Mouse (Mus musculus) ES-E14 (cell line): ENCODE data around the gene Herc1. TPM values are rescaled to one million over a fixed set of nuclear protein-coding genes. Genes with fewer than 3 reads are reported as not detected.

Source experiments
- DNase-seq: peaks from one replicate; pipeline ENCODE4 v3.0.0-alpha.2; 2013; ENCODE audit warnings: low read depth, low spot score
- H3K27ac ChIP-seq: 2 replicates; pipeline ENCODE4 v1.5.1; 2012; ENCODE audit warnings: low read depth, mild to moderate bottlenecking, low read length, moderate library complexity, mixed read lengths; ENCODE audit not compliant: poor library complexity, insufficient read depth, severe bottlenecking
- H3K36me3 ChIP-seq: 2 replicates; pipeline ENCODE4 v1.6.1; 2012; ENCODE audit warnings: mild to moderate bottlenecking, low read length, moderate library complexity, mixed read lengths; ENCODE audit not compliant: control insufficient read depth, poor library complexity, insufficient read depth, severe bottlenecking
- H3K4me1 ChIP-seq, 2 experiments: fragments of 150-350 bp in 1 of 2; sonication (generic) in 1 of 2; 2 replicates each; pipeline ENCODE4 v1.6.1; 2012; ENCODE audit warnings: low read length in 2 of 2, mild to moderate bottlenecking in 1 of 2, mixed read lengths in 1 of 2; ENCODE audit not compliant: control insufficient read depth in 2 of 2, insufficient read depth in 2 of 2, poor library complexity in 1 of 2
- H3K4me3 ChIP-seq, 2 experiments: fragments of 150-350 bp in 1 of 2; sonication (generic) in 1 of 2; 2 replicates each; pipeline ENCODE4 v1.5.1; 2012; ENCODE audit warnings: low read length in 2 of 2, low read depth in 1 of 2, mild to moderate bottlenecking in 1 of 2, mixed read lengths in 1 of 2; ENCODE audit not compliant: insufficient read depth in 1 of 2, poor library complexity in 1 of 2, severe bottlenecking in 1 of 2
- H3K9ac ChIP-seq: 2 replicates; pipeline ENCODE4 v1.6.1; 2012; ENCODE audit warnings: low read depth, mild to moderate bottlenecking, low read length, mixed read lengths; ENCODE audit not compliant: poor library complexity, insufficient read depth, severe bottlenecking
- H3K9me3 ChIP-seq: fragments of 150-350 bp; sonication (generic); 2 replicates; pipeline ENCODE4 v1.6.1; 2012; ENCODE audit warnings: low read depth, mild to moderate bottlenecking, low read length; ENCODE audit not compliant: control insufficient read depth, insufficient read depth
- CHD2 ChIP-seq: IDR thresholded peaks from 2 replicates; pipeline ENCODE4 v1.6.1; 2014; ENCODE audit warnings: mild to moderate bottlenecking, low read depth, low read length, inconsistent platforms
- HCFC1 ChIP-seq: IDR thresholded peaks from 2 replicates; pipeline ENCODE4 v1.6.1; 2012; ENCODE audit warnings: low read length, inconsistent platforms, borderline replicate concordance; ENCODE audit not compliant: insufficient read depth
- MAFK ChIP-seq: IDR thresholded peaks from 2 replicates; pipeline ENCODE4 v1.6.1; 2014; ENCODE audit warnings: mild to moderate bottlenecking, low read depth, low read length, inconsistent platforms; ENCODE audit not compliant: insufficient read depth
- ZC3H11A ChIP-seq: IDR thresholded peaks from 2 replicates; pipeline ENCODE4 v1.6.1; 2012; ENCODE audit warnings: low read depth, mild to moderate bottlenecking, inconsistent platforms, low read length, borderline replicate concordance
- ZNF384 ChIP-seq: IDR thresholded peaks from 2 replicates; pipeline ENCODE4 v1.6.1; 2012; ENCODE audit warnings: low read depth, low read length, inconsistent platforms
- in situ Hi-C, 2 experiments: fragments of 600-800 bp; cut with MboI; formaldehyde crosslinking; loops; one replicate each; pipeline ENCODE4 v1.15.1; 2025; ENCODE audit warnings: low sequenced_read_pairs in 2 of 2, inconsistent platforms in 1 of 2; ENCODE audit not compliant: unreplicated experiment in 2 of 2
- total RNA-seq: library from RNA; depleted of rRNA; stranded (reverse); fragments of 300-350 nt; gene quantifications from 2 replicates; pipeline ENCODE4 v1.2.3, GENCODE M21; 2012

Herc1 gene
- total RNA-seq, 1 experiment = 43.3 TPM

- H3K36me3 ChIP-seq = peaks cover 9% of the 10 kb centered on the region
- in situ Hi-C loops = no loop called here
- H3K4me1 ChIP-seq = 0 out of 4 replicates have a peak, but pooled peaks cover 0 to 2% of the 10 kb centered on the region in 2 experiments
- no peaks in the 10 kb centered on the region for H3K9me3 ChIP-seq
- no peak overlapping the region for H3K9ac ChIP-seq
- no peak for DNase-seq
- TF ChIP-seq MAFK = no peak
- TF ChIP-seq ZC3H11A = no peak
- TF ChIP-seq CHD2 = no peak
- TF ChIP-seq HCFC1 = no peak
- no peak for TF ChIP-seq ZNF384
- H3K27ac ChIP-seq = no peak overlapping the region
- H3K4me3 ChIP-seq = no peak overlapping the region
Measured at GRCm38 (mm10) chr9:66477785-66478184, 127.5 kb downstream of the Herc1 start.

DNA sequence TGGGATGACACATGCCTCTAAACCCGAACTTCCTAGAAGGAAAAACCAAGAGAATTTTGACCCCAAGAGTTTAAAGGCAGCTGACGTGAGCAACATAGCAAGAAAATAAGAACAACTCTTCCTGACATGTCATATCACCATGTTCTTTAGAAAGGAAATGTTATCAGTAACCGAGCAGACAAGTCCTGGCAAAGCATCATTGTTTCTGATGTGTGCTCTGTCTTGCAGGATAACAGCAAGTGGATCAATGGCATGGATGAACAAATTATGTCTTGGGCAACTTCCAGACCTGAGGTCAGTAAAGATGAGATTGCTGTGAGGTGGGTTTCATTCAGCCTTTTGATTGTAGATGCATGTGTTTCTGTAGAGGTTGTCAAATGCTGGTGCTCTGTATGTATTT lies 133.2 kb downstream of the Herc1 start:
- H3K36me3 ChIP-seq = peaks cover 12% of the 10 kb centered on the region
- H3K9me3 ChIP-seq = no peaks in the 10 kb centered on the region
- no peak overlapping the region for H3K9ac ChIP-seq
- in situ Hi-C loops = no loop called here
- 0 out of 4 replicates have a peak, but pooled peaks cover 0 to 2% of the 10 kb centered on the region in 2 experiments for H3K4me1 ChIP-seq
- TF ChIP-seq CHD2 (no peak), MAFK (no peak), ZC3H11A (no peak), HCFC1 (no peak), ZNF384 (no peak)
- no peak for DNase-seq
- no peak overlapping the region for H3K27ac ChIP-seq
- no peak overlapping the region for H3K4me3 ChIP-seq

- Histone ChIP-seq H3K27ac (no peak overlapping the region), H3K4me3 (no peak overlapping the region), H3K9ac (no peak overlapping the region), H3K9me3 (no peaks in the 10 kb centered on the region), H3K36me3 (peaks cover 11% of the 10 kb centered on the region), H3K4me1 (no peaks in the 10 kb centered on the region)
- in situ Hi-C loops = no loop called here
- TF ChIP-seq ZNF384 (no peak), ZC3H11A (no peak), HCFC1 (no peak), CHD2 (no peak), MAFK (no peak)
- DNase-seq = no peak
Measured at GRCm38 (mm10) chr9:66488786-66489185, 138.5 kb downstream of the Herc1 start.

GRCm38 (mm10) chr9:66492361-66492760 lies 142.1 kb downstream of the Herc1 start:
- Histone ChIP-seq H3K4me1 (no peaks in the 10 kb centered on the region), H3K36me3 (peaks cover 16% of the 10 kb centered on the region), H3K9me3 (no peaks in the 10 kb centered on the region), H3K4me3 (no peak overlapping the region), H3K27ac (no peak overlapping the region), H3K9ac (no peak overlapping the region)
- in situ Hi-C loops = no loop called here
- TF ChIP-seq MAFK (no peak), ZC3H11A (no peak), CHD2 (no peak), HCFC1 (no peak), ZNF384 (no peak)
- no peak for DNase-seq

DNA sequence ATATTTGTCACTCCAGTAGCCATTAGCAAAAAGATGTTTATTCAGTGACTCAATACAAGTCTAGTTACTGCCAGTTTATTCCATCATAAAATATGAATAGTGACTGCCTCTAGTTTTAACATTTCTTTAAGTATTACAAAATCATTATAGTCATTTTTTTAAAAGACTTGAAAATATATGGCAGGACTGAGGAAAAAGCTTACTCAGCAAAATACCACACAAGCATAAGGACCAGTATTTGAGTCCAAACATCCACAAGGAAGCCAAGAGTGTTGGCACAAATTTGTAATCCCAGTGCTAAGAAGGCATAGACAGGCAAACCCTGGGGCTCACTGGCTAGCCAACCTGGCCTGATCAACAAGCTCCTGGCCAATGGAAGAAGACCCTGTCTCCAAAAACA lies 143.7 kb downstream of the Herc1 start:
- no peak for DNase-seq
- Histone ChIP-seq H3K4me1 (no peaks in the 10 kb centered on the region), H3K9ac (no peak overlapping the region), H3K9me3 (no peaks in the 10 kb centered on the region), H3K4me3 (no peak overlapping the region), H3K36me3 (peaks cover 16% of the 10 kb centered on the region), H3K27ac (no peak overlapping the region)
- in situ Hi-C loops = no loop called here
- TF ChIP-seq CHD2 (no peak), MAFK (peak; percentile 95)
